Mouse (Mus musculus) heart, adult 2 months (tissue): ENCODE measurements around the gene Tgtp2.

Experiments used
- CTCF ChIP-seq: fragments of 200-600 bp; IDR thresholded peaks from 2 replicates; pipeline ENCODE4 v1.8.1; 2022; ENCODE audit warnings: antibody characterized with exemption, mild to moderate bottlenecking, moderate library complexity
- EP300 ChIP-seq: fragments of 200-500 bp; IDR thresholded peaks from 2 replicates; pipeline ENCODE4 v1.6.1; 2011; ENCODE audit warnings: low read depth, low read length, control low read depth; ENCODE audit not compliant: insufficient read depth

GRCm38 (mm10) chr11:49077012-49077411 lies 13.0 kb upstream of the Tgtp2 start:
- TF ChIP-seq CTCF (no peak), EP300 (no peak)
